Mouse (Mus musculus) urinary bladder, postnatal 36 days (tissue): ENCODE measurements around the gene 1700016D06Rik.

Source experiments
- DNase-seq, 2 experiments: peaks; one replicate each; pipeline ENCODE4 v3.0.0; 2022; ENCODE audit warnings: low spot score in 2 of 2, mixed read lengths in 1 of 2

Gene 1700016D06Rik

DNA sequence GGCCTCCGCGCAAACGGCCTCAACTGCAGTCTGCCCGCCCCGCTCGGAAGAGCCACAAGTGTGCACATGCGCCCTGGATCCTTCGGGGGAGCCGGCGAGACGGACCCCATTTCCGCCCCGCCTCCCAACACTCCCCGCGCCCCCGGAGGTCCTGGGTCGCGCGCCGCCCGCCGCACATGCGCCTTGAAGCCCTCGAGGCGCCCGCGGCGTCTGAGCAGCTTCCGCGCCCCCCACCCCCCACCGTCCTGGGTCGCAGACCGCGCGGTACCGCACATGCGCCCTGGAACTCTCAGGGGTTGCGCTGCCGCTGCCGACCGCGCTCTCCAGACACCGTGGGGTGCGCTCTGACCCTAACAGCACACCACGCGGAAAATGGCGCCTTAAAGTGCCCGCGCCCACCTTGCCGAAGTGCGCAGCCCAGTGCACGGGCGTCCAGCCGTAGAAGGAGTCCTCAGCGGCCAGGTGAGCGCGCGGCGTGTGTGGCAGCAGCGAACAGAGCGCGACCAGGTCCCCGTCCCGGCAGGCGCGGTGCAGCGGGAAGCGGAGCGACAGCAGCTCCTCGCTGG lies 65.8 kb downstream of the 1700016D06Rik start:
- DNase-seq, result peak; percentile 68 to 76

DNA sequence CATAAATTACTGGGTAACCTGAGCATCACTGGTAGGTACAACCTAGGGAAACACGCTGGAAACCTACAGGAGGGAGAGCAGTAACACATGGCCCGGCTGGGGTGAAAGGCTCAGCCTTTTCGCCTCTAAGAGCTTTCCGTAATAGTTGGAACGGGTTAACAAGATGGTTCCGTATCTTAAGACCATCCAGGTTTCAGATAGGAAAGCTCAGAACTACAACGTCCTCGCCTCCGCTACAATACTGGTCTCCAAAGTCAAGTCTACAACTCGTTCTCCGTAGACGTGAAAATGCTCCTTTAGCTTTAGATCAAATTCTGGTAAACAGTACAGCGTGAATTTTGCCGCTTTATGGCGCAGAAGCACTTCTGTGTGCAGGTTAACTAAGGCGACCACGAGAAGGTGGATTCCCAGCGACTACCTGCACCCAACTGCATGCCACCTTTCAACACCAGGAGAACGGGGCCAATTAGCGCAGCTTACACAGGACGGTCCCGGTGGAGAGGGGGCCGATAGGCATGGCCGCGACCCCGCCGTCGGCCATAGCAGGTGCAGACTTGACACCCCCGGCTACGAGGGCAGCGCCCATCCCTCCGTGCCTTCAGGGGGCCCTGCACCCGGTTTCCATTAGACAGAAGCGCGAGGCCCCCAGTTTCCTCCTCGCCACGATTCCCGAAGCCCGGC lies 66.4 kb downstream of the 1700016D06Rik start:
- no peak for DNase-seq

GRCm38 (mm10) chr8:11633414-11633813 lies 67.4 kb downstream of the 1700016D06Rik start:
- peak in 1 of 2 experiments; percentile 37 for DNase-seq

DNA sequence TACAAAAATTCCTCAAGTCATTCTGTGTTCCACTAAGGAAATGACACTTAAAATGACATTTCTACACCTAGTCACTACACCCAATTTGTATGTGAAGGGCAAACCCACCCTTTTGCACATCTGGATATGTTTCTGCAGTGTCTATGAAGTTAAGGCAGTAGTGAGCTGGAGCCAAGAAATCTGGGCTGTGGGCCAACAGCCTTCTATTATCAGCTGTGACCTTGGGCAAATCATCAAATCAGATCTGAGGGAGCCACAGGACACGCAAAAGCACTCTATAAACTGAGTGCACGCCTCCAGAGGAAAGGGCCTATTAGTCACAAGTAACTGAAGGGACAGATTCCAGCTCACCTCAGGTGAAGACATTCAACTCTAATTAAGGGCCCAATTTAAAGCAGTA lies 68.5 kb downstream of the 1700016D06Rik start:
- DNase-seq, result peak; percentile 48 to 72

DNA sequence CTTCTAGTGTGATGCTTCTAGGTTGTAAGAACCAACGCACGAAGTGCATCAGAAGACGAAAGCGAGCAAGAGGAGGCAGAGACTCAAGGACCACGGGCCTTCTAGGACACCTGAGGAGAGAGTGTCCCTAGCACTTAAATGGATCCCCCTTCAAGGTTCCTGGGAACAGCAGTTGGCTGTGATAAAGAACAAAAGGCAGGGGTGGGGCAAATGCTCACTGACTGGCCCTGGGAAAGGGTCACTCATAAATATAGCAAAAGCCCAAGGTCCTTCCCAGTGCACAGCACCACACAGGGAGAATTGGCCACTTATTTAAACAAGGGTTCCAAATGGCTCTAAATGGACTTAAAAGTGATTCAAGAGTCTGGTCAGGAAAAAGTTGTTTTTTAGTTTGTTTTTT lies 71.7 kb downstream of the 1700016D06Rik start:
- DNase-seq, result no peak

DNA sequence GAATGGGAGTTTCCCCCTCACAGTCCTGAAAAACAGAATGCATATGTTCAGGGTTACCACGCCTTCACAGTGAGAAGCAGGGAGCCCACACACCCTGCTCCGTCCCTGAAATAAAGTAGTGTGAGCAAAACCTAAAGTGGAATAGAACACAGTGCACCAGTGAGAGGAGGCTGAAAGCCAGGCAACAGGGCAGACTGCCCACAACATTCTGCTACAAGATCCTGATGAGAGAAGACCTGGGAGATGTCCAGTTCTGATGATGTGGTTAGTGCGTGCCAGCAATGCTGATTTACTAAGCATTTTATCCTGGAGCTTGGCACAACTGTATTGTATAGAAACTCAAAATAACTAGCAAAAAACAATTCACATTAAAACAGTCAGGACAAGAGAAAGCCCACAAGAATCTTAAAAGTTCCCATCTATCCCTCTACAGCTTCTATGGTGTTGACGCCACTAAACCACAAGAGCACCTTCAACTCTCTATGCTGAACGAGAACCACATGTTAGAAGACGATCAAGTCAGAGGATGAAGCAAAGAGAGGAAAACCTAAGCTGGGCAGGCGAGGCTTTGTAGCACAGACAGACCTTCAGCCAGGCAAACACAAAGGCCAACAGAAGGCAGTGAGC lies 72.2 kb downstream of the 1700016D06Rik start:
- peak in 1 of 2 experiments; percentile 26 for DNase-seq

- DNase-seq, result no peak
Observed at GRCm38 (mm10) chr8:11627717-11628116, 73.1 kb downstream of the 1700016D06Rik start.

- no peak for DNase-seq
Observed at GRCm38 (mm10) chr8:11625084-11625483, 75.8 kb downstream of the 1700016D06Rik start.

- no peak for DNase-seq
Observed at GRCm38 (mm10) chr8:11619091-11619490, 81.8 kb downstream of the 1700016D06Rik start.

DNA sequence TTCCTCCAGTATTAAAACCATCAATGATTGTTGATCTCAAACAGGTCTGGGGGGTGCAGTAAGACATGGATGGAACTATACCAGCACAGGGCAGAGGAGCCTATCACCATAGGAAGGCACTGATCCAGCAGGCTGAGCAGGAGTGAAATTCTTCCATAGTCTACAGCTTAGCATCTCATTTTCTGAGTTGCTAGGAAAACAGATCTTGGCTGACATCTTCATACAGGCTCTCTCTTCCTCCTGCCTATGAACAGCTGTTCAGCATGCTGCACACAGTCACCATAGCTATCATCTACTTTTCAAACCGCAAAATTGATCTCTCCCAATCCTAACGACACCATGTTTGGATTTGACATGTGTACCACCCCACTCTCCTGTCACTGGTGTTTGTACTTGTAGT lies 82.8 kb downstream of the 1700016D06Rik start:
- no peak for DNase-seq

DNA sequence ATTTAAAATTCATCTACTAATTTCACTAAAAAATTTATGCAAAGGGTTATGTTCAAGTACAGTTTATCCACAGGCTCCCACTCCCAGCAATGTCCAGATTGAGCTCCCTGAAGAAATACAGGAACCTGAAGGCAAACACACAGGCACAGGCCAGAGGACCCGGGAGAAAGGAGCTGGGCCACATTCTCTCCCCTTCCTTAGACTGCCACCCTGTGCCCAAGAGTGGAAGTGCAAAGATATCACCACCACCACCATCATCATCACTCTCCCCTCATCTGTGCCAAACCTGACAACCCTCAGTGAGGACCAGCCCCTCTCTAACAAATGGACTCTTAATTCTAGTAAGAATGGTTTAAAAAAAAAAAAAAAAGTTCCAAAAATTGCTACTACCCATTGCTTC lies 84.6 kb downstream of the 1700016D06Rik start:
- peak in 1 of 2 experiments; percentile 13 for DNase-seq

DNA sequence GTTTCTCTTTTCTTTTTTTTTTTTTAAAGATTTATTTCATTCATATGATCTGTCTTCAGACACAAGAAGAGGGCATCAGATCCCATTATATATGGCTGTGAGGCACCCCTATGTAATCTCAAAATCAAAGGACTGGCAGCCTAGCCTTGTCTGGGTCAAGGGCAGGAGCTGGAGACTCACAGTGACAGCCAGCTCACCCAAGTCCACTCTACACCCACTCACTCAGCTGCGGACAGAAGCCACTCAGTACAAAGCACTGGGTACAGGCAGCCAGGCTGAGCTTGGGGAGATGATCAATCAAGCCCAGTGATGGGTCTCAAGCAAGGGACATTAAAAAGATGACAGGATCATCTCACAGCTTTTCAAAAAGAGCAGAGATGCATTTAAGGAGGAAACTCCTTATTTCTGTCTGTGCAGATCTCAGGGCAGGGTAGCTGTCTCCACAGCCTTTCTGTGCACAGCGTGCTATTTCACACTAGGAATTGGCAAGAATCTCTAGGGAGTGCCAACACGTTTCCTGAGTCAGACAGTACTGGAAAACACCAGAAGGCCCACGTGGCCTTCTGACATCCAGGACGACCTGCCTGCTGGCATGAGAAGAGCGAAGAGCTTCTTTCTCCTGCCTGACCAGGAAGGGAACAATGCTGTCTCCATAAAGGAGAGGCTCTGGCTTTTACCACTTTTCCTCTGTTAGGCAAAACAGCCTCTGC lies 86.6 kb downstream of the 1700016D06Rik start:
- no peak for DNase-seq

GRCm38 (mm10) chr8:11608848-11609247 lies 92.0 kb downstream of the 1700016D06Rik start:
- no peak for DNase-seq
